Mouse (Mus musculus) spleen, adult 2 months (tissue): ENCODE results near the gene Slain1.

Experiments
- CTCF ChIP-seq: fragments of 200-500 bp; IDR thresholded peaks from 2 replicates; pipeline ENCODE4 v1.5.1; 2011; ENCODE audit warnings: mild to moderate bottlenecking, inconsistent platforms; ENCODE audit not compliant: insufficient read depth, insufficient read length, insufficient replicate concordance; ENCODE audit errors: extremely low read depth
- POLR2A ChIP-seq: fragments of 200-500 bp; IDR thresholded peaks from 2 replicates; pipeline ENCODE4 v1.6.1; 2011; ENCODE audit warnings: low read depth, low read length, inconsistent platforms

GRCm38 (mm10) chr14:103723314-103723713, 73.3 kb downstream of the Slain1 start:
- no peak for TF ChIP-seq CTCF
- no peak for TF ChIP-seq POLR2A
